Mouse (Mus musculus) limb, embryonic 14.5 days (tissue): ENCODE results near the gene Hspa4l. TPM values are rescaled to one million over a fixed set of nuclear protein-coding genes. Genes with fewer than 3 reads are reported as not detected.

Source experiments
- ATAC-seq: fragments of 200-750 bp; cut with Nextera tagmentation; 2 replicates; pipeline ENCODE4 v1.8.0; 2017; ENCODE audit warnings: low read depth, moderate number of reproducible peaks, moderate TSS enrichment; ENCODE audit not compliant: low FRiP score
- DNase-seq: peaks from one replicate; pipeline ENCODE4 v3.0.0-alpha.2; 2015; ENCODE audit warnings: low spot score
- H3K27ac ChIP-seq: fragments of 300-500 bp; sonication (generic); replicated peaks from 2 replicates; pipeline ENCODE4 v1.5.1; 2014; ENCODE audit warnings: low read depth, mild to moderate bottlenecking, low read length, moderate library complexity, mixed read lengths
- H3K27me3 ChIP-seq: fragments of 300-500 bp; sonication (generic); 2 replicates; pipeline ENCODE4 v1.6.1; 2014; ENCODE audit warnings: low read length, mixed read lengths; ENCODE audit not compliant: control insufficient read depth, insufficient read depth
- H3K36me3 ChIP-seq: fragments of 300-500 bp; sonication (generic); 2 replicates; pipeline ENCODE4 v1.6.1; 2014; ENCODE audit warnings: mild to moderate bottlenecking, low read length, moderate library complexity, mixed read lengths; ENCODE audit not compliant: control insufficient read depth, insufficient read depth
- H3K4me1 ChIP-seq: fragments of 300-500 bp; sonication (generic); 2 replicates; pipeline ENCODE4 v1.6.1; 2014; ENCODE audit warnings: antibody characterized with exemption, low read length, mixed read lengths; ENCODE audit not compliant: control insufficient read depth, insufficient read depth
- H3K4me2 ChIP-seq: fragments of 300-500 bp; sonication (generic); replicated peaks from 2 replicates; pipeline ENCODE4 v1.6.1; 2014; ENCODE audit warnings: low read depth, mild to moderate bottlenecking, low read length, moderate library complexity; ENCODE audit not compliant: severe bottlenecking
- H3K4me3 ChIP-seq: fragments of 300-500 bp; sonication (generic); replicated peaks from 2 replicates; pipeline ENCODE4 v1.5.1; 2014; ENCODE audit warnings: low read length
- H3K9ac ChIP-seq: fragments of 300-500 bp; sonication (generic); 2 replicates; pipeline ENCODE4 v1.6.1; 2014; ENCODE audit warnings: mild to moderate bottlenecking, low read depth, low read length, moderate library complexity; ENCODE audit not compliant: severe bottlenecking
- H3K9me3 ChIP-seq: fragments of 300-500 bp; sonication (generic); 2 replicates; pipeline ENCODE4 v1.6.1; 2016; ENCODE audit warnings: low read length; ENCODE audit not compliant: control insufficient read depth
- POLR2A ChIP-seq: fragments of 200-500 bp; IDR thresholded peaks from 2 replicates; pipeline ENCODE4 v1.8.0; 2012; ENCODE audit warnings: inconsistent platforms, mild to moderate bottlenecking, moderate library complexity, borderline replicate concordance; ENCODE audit not compliant: insufficient read depth, insufficient read length; ENCODE audit errors: extremely low read depth
- WGBS: fragments of 180-500 bp; shearing (Covaris S2); extraction: QIAGEN DNeasy Blood & Tissue Kit; methylation state at CpG from one replicate; pipeline ENCODE4 v1.1.7; 2014; 5-methylcytosine and 5-hydroxymethylcytosine counted together
- polyA plus RNA-seq, 2 experiments: library from polyadenylated mRNA; depleted of rRNA in 1 of 2; stranded (reverse) in 1 of 2; unstranded in 1 of 2; fragments of >200 nt; fragmentation: Nextera tagmentation in 1 of 2; extraction: Ambion mirVana in 1 of 2; gene quantifications; 2 replicates each; pipeline versions ENCODE4 v1.2.1 to v1.2.3; 2012 to 2014

The Hspa4l gene
- polyA plus RNA-seq, 2 experiments, result 1.9 to 6.7 TPM

GRCm38 (mm10) chr3:40760746-40761145 lies 16.5 kb downstream of the Hspa4l start:
- no peak overlapping the region for H3K27ac ChIP-seq
- H3K27me3 ChIP-seq, result no peaks in the 10 kb centered on the region
- H3K4me1 ChIP-seq, result no peaks in the 10 kb centered on the region
- H3K4me3 ChIP-seq, result no peak overlapping the region
- DNase-seq (no peak), ATAC-seq (no peak)
- TF ChIP-seq POLR2A, result no peak
- 84% methylated on average over 3 of the region's 3 CpGs for WGBS
- no peaks in the 10 kb centered on the region for H3K36me3 ChIP-seq
- H3K4me2 ChIP-seq, result no peak overlapping the region
- no peaks in the 10 kb centered on the region for H3K9me3 ChIP-seq
- H3K9ac ChIP-seq, result no peak overlapping the region

- Histone ChIP-seq H3K9ac (no peak overlapping the region), H3K27me3 (no peaks in the 10 kb centered on the region), H3K9me3 (no peaks in the 10 kb centered on the region), H3K4me3 (no peak overlapping the region), H3K4me2 (no peak overlapping the region), H3K27ac (no peak overlapping the region), H3K36me3 (no peaks in the 10 kb centered on the region), H3K4me1 (no peaks in the 10 kb centered on the region)
- DNase-seq (no peak), ATAC-seq (no peak)
- TF ChIP-seq POLR2A, result no peak
- 77% methylated on average over 2 of the region's 2 CpGs for WGBS
Measured at GRCm38 (mm10) chr3:40761312-40761711, 17.0 kb downstream of the Hspa4l start.

GRCm38 (mm10) chr3:40793783-40794182 lies 49.5 kb downstream of the Hspa4l start:
- ATAC-seq (no peak), DNase-seq (no peak)
- TF ChIP-seq POLR2A, result no peak
- Histone ChIP-seq H3K9ac (no peak overlapping the region), H3K4me2 (no peak overlapping the region), H3K4me1 (no peaks in the 10 kb centered on the region), H3K36me3 (no peaks in the 10 kb centered on the region), H3K27ac (no peak overlapping the region), H3K9me3 (no peaks in the 10 kb centered on the region), H3K4me3 (no peak overlapping the region), H3K27me3 (no peaks in the 10 kb centered on the region)
- WGBS, result 87% methylated on average over 2 of the region's 2 CpGs

GRCm38 (mm10) chr3:40798054-40798453 lies 53.8 kb downstream of the Hspa4l start:
- DNase-seq, result no peak

GRCm38 (mm10) chr3:40798500-40798899 lies 54.2 kb downstream of the Hspa4l start:
- no peak overlapping the region for H3K4me3 ChIP-seq
- no peaks in the 10 kb centered on the region; the same call in 1 of the 2 replicates for H3K4me1 ChIP-seq
- 44% methylated on average over 7 of the region's 7 CpGs for WGBS
- H3K36me3 ChIP-seq, result peaks cover 7% of the 10 kb centered on the region; the same call in 1 of the 2 replicates
- no peak overlapping the region for H3K9ac ChIP-seq
- no peaks in the 10 kb centered on the region for H3K27me3 ChIP-seq
- no peak overlapping the region for H3K27ac ChIP-seq
- ATAC-seq (no peak), DNase-seq (no peak)
- no peak overlapping the region for H3K4me2 ChIP-seq
- TF ChIP-seq POLR2A, result no peak
- no peaks in the 10 kb centered on the region for H3K9me3 ChIP-seq

More at GRCm38 (mm10) chr3:40798054-40798453, 53.8 kb downstream of the Hspa4l start:
- no peak for ATAC-seq
- H3K9ac ChIP-seq, result no peak overlapping the region
- no peaks in the 10 kb centered on the region for H3K27me3 ChIP-seq
- 76% methylated on average over 1 of the region's 1 CpGs for WGBS
- H3K4me2 ChIP-seq, result no peak overlapping the region
- H3K4me1 ChIP-seq, result no peaks in the 10 kb centered on the region; the same call in 1 of the 2 replicates
- H3K27ac ChIP-seq, result no peak overlapping the region
- no peak overlapping the region for H3K4me3 ChIP-seq
- H3K36me3 ChIP-seq, result peaks cover 7% of the 10 kb centered on the region; the same call in 1 of the 2 replicates
- TF ChIP-seq POLR2A, result no peak
- H3K9me3 ChIP-seq, result no peaks in the 10 kb centered on the region
